Mouse (Mus musculus) liver, postnatal 0 days (tissue): ENCODE results near the gene Atp6ap1l. TPM values are rescaled to one million over a fixed set of nuclear protein-coding genes. Genes with fewer than 3 reads are reported as not detected.

Experiments
- ATAC-seq: fragments of 200-750 bp; cut with Nextera tagmentation; 2 replicates; pipeline ENCODE4 v1.8.0; 2017; ENCODE audit warnings: mild to moderate bottlenecking, moderate library complexity
- DNase-seq: peaks from one replicate; pipeline ENCODE4 v3.0.0-alpha.2; 2016
- H3K27ac ChIP-seq: fragments of 300-500 bp; sonication (generic); 2 replicates; pipeline ENCODE4 v1.5.1; 2014; ENCODE audit warnings: antibody characterized with exemption, moderate library complexity, mild to moderate bottlenecking, low read depth
- H3K27me3 ChIP-seq: fragments of 300-500 bp; sonication (generic); 2 replicates; pipeline ENCODE4 v1.6.1; 2014; ENCODE audit warnings: low read length, control low read depth, mixed read lengths; ENCODE audit not compliant: insufficient read depth
- H3K36me3 ChIP-seq: fragments of 300-500 bp; sonication (generic); replicated peaks from 2 replicates; pipeline ENCODE4 v1.6.1; 2014; ENCODE audit warnings: mild to moderate bottlenecking, control low read depth, low read length, moderate library complexity, mixed read lengths; ENCODE audit not compliant: insufficient read depth
- H3K4me1 ChIP-seq: fragments of 300-500 bp; sonication (generic); 2 replicates; pipeline ENCODE4 v1.6.1; 2014; ENCODE audit warnings: antibody characterized with exemption, mild to moderate bottlenecking, control low read depth; ENCODE audit not compliant: insufficient read depth
- H3K4me2 ChIP-seq: fragments of 300-500 bp; sonication (generic); 2 replicates; pipeline ENCODE4 v1.6.1; 2014; ENCODE audit warnings: low read depth, mild to moderate bottlenecking, low read length, moderate library complexity, mixed read lengths
- H3K4me3 ChIP-seq: fragments of 300-500 bp; sonication (generic); 2 replicates; pipeline ENCODE4 v1.5.1; 2014; ENCODE audit warnings: low read depth, low read length
- H3K9ac ChIP-seq: fragments of 300-500 bp; sonication (generic); replicated peaks from 2 replicates; pipeline ENCODE4 v1.6.1; 2014; ENCODE audit warnings: mild to moderate bottlenecking, moderate library complexity
- H3K9me3 ChIP-seq: fragments of 300-500 bp; sonication (generic); 2 replicates; pipeline ENCODE4 v1.6.1; 2016; ENCODE audit warnings: mild to moderate bottlenecking, control low read depth, low read length, mixed read lengths
- CTCF ChIP-seq: sonication (generic); IDR thresholded peaks from 2 replicates; pipeline ENCODE4 v1.5.1; 2016; ENCODE audit warnings: antibody characterized with exemption, low read depth
- EP300 ChIP-seq: IDR thresholded peaks from 2 replicates; pipeline ENCODE4 v1.6.1; 2016; ENCODE audit warnings: antibody characterized with exemption, low read depth, mild to moderate bottlenecking
- WGBS: fragments of 180-500 bp; shearing (Covaris S2); extraction: QIAGEN DNeasy Blood & Tissue Kit; methylation state at CpG from one replicate; pipeline ENCODE4 v1.1.7; 2014; ENCODE audit not compliant: insufficient replicate concordance; 5-methylcytosine and 5-hydroxymethylcytosine counted together
- polyA plus RNA-seq: library from polyadenylated mRNA; unstranded; fragments of >200 nt; fragmentation: Nextera tagmentation; extraction: Ambion mirVana; gene quantifications from 2 replicates; pipeline ENCODE4 v1.2.1, GENCODE M21; 2015

Atp6ap1l gene
- polyA plus RNA-seq, 1 experiment from 2014 or later: 0.14 TPM

GRCm38 (mm10) chr13:90914721-90915120 lies 9.6 kb upstream of the Atp6ap1l start:
- no peaks in the 10 kb centered on the region for H3K27me3 ChIP-seq
- no peaks in the 10 kb centered on the region for H3K4me1 ChIP-seq
- no peak for TF ChIP-seq CTCF
- no peak for TF ChIP-seq EP300
- H3K9ac ChIP-seq: no peak overlapping the region
- H3K4me2 ChIP-seq: no peak overlapping the region
- DNase-seq (no peak), ATAC-seq (no peak)
- no peak overlapping the region for H3K4me3 ChIP-seq
- no peak overlapping the region for H3K27ac ChIP-seq
- 90% methylated on average over 4 of the region's 4 CpGs for WGBS
- H3K9me3 ChIP-seq: no peaks in the 10 kb centered on the region
- no peaks in the 10 kb centered on the region for H3K36me3 ChIP-seq

GRCm38 (mm10) chr13:90913675-90914192 lies 8.6 kb upstream of the Atp6ap1l start:
- Histone ChIP-seq H3K27me3 (no peaks in the 10 kb centered on the region), H3K9me3 (no peaks in the 10 kb centered on the region), H3K4me2 (no peak overlapping the region), H3K4me3 (no peak overlapping the region), H3K27ac (no peak overlapping the region), H3K4me1 (no peaks in the 10 kb centered on the region), H3K9ac (no peak overlapping the region), H3K36me3 (no peaks in the 10 kb centered on the region)
- TF ChIP-seq CTCF (no peak), EP300 (no peak)
- no peak for DNase-seq
- 62% methylated on average over 7 of the region's 7 CpGs for WGBS
- ATAC-seq: no peak

GRCm38 (mm10) chr13:90912760-90913674 lies 7.9 kb upstream of the Atp6ap1l start:
- no peak overlapping the region for H3K9ac ChIP-seq
- no peak overlapping the region for H3K4me2 ChIP-seq
- H3K4me1 ChIP-seq: no peaks in the 10 kb centered on the region
- TF ChIP-seq EP300: no peak
- no peak for TF ChIP-seq CTCF
- no peak overlapping the region for H3K27ac ChIP-seq
- no peak overlapping the region for H3K4me3 ChIP-seq
- no peak for DNase-seq
- H3K36me3 ChIP-seq: no peaks in the 10 kb centered on the region
- no peak for ATAC-seq
- no peaks in the 10 kb centered on the region for H3K27me3 ChIP-seq
- no peaks in the 10 kb centered on the region for H3K9me3 ChIP-seq
- WGBS: 84% methylated on average over 17 of the region's 17 CpGs

GRCm38 (mm10) chr13:90907376-90907775 lies 2.2 kb upstream of the Atp6ap1l start:
- Histone ChIP-seq H3K4me1 (no peaks in the 10 kb centered on the region), H3K27me3 (no peaks in the 10 kb centered on the region), H3K36me3 (no peaks in the 10 kb centered on the region), H3K9me3 (no peaks in the 10 kb centered on the region), H3K27ac (no peak overlapping the region), H3K4me3 (no peak overlapping the region), H3K9ac (no peak overlapping the region), H3K4me2 (no peak overlapping the region)
- no peak for DNase-seq
- 86% methylated on average over 12 of the region's 12 CpGs for WGBS
- TF ChIP-seq CTCF: no peak
- TF ChIP-seq EP300: no peak
- ATAC-seq: no peak

GRCm38 (mm10) chr13:90896821-90897220 lies 8.3 kb downstream of the Atp6ap1l start:
- ATAC-seq (peak; percentile 41; the same call in 1 of the 2 replicates), DNase-seq (no peak)
- H3K4me2 ChIP-seq: no peak overlapping the region
- peaks cover 4% of the 10 kb centered on the region; the same call in 1 of the 2 replicates for H3K9me3 ChIP-seq
- no peaks in the 10 kb centered on the region for H3K27me3 ChIP-seq
- H3K36me3 ChIP-seq: no peaks in the 10 kb centered on the region
- 76% methylated on average over 12 of the region's 12 CpGs for WGBS
- no peak overlapping the region for H3K27ac ChIP-seq
- H3K9ac ChIP-seq: no peak overlapping the region
- H3K4me3 ChIP-seq: no peak overlapping the region
- no peaks in the 10 kb centered on the region for H3K4me1 ChIP-seq
- no peak for TF ChIP-seq EP300
- no peak for TF ChIP-seq CTCF

- Histone ChIP-seq H3K9ac (no peak overlapping the region), H3K4me1 (no peaks in the 10 kb centered on the region), H3K4me2 (no peak overlapping the region), H3K27me3 (no peaks in the 10 kb centered on the region), H3K4me3 (no peak overlapping the region), H3K9me3 (peaks cover 4% of the 10 kb centered on the region; the same call in 1 of the 2 replicates), H3K27ac (no peak overlapping the region), H3K36me3 (no peaks in the 10 kb centered on the region)
- TF ChIP-seq CTCF (no peak), EP300 (no peak)
- ATAC-seq: no peak
- no peak for DNase-seq
- WGBS: 82% methylated on average over 2 of the region's 2 CpGs
Observed at GRCm38 (mm10) chr13:90896098-90896497, 9.1 kb downstream of the Atp6ap1l start.
